Mouse (Mus musculus): Measurements from ENCODE around the gene Tmem243. TPM values are rescaled to one million over a fixed set of nuclear protein-coding genes. Genes with fewer than 3 reads are reported as not detected.

Tmem243 gene
- 3.6 and 4.9 TPM in 2 replicates for polyA plus RNA-seq (2012; rRNA removed)

DNA sequence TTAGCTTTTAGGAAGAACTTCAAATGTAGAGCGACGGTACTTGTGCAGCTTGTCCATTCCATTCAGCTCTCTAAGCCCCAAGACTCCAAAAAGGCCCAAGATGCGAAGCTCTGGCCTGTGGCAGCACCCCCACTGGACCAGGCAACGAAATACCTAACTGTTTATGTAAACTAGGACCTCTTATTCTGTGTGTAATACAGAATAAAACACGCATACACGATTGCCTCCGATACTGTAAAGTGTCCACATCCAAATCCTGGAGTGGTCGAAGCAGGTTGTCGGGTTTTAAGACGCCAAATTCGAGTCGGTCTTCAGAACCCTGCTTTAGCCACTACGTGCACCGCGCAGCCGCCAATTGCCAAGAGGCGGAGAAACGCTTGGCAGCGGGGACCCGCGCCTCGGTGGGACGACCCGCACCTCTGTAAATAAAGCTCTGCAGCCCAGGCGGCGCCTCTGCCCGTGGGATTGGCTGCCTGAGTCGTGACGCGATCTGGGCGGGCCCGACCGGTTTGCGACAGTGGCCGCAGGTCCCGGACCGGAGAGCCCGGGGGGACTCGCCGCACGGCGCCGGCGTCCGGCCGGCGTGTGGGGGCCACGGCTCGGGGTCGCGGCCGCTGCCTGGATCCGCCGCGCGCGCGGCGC, at the start of gene Tmem243:
Gene Tmem243 (plus strand): TSS at position 462 of the 642 bp plus-strand sequence.

DNA sequence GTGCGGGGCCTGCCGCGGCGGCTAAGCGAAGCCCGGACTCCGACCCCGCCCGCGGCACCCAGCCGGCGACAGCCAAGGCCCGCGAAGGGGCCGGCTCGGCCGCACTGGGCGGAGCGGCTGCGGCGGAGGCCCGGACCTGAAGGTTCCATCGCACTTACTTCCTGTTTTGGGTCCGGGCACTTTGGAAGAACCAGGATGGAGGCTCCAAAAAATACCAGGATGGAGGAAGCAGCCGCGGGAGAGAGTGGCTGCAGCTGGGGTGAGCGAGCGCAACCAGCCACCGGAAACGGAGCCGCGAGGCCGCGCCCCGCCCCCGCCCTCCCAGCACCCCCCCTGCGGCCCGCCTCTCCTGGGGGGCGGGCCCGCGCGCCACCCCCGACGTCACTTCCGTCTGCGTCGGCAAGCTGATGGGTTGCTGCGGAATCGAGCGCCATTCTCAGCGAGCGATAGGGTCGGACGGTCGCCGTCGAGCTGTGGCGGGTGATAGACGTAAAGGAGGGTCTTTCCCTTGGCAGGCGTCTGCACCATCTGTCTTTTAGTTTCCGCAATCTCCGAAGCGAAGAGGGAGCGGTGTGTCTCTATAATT, 61.1 kb downstream of the Tmem243 start, which contains the start of gene Dmtf1:
Gene Dmtf1 (minus strand): TSS at position 321 of the 586 bp plus-strand sequence.

Other genes with a start within 250 kb of the Tmem243 start
- gene Abcb4, start 207.0 kb upstream of the Tmem243 start, polyA plus RNA-seq (2012; rRNA removed): 0.03 TPM in 1 of 2 replicates, not detected in the other
- gene Crot, start 103.3 kb upstream of the Tmem243 start, polyA plus RNA-seq (2012; rRNA removed): 2.4 and 3.4 TPM in 2 replicates
- gene Dmtf1, start 61.1 kb downstream of the Tmem243 start, polyA plus RNA-seq (2012; rRNA removed): 0.61 and 1.3 TPM in 2 replicates
- 0.39 and 0.47 TPM in 2 replicates for gene 9330182L06Rik, start 165.4 kb downstream of the Tmem243 start, polyA plus RNA-seq (2012; rRNA removed)